Mouse (Mus musculus) adrenal gland, postnatal 14 days (tissue): ENCODE measurements around the gene Cuedc1. TPM values are rescaled to one million over a fixed set of nuclear protein-coding genes. Genes with fewer than 3 reads are reported as not detected.

Source experiments
- DNase-seq: peaks from one replicate; pipeline ENCODE4 v3.0.0; 2021; ENCODE audit warnings: mixed read lengths
- total RNA-seq: library from RNA; stranded (reverse); gene quantifications from 2 replicates; pipeline ENCODE4 v1.2.3, GENCODE M21; 2021

Cuedc1 gene
- total RNA-seq, 1 experiment from 2014 or later = 37.9 TPM

DNA sequence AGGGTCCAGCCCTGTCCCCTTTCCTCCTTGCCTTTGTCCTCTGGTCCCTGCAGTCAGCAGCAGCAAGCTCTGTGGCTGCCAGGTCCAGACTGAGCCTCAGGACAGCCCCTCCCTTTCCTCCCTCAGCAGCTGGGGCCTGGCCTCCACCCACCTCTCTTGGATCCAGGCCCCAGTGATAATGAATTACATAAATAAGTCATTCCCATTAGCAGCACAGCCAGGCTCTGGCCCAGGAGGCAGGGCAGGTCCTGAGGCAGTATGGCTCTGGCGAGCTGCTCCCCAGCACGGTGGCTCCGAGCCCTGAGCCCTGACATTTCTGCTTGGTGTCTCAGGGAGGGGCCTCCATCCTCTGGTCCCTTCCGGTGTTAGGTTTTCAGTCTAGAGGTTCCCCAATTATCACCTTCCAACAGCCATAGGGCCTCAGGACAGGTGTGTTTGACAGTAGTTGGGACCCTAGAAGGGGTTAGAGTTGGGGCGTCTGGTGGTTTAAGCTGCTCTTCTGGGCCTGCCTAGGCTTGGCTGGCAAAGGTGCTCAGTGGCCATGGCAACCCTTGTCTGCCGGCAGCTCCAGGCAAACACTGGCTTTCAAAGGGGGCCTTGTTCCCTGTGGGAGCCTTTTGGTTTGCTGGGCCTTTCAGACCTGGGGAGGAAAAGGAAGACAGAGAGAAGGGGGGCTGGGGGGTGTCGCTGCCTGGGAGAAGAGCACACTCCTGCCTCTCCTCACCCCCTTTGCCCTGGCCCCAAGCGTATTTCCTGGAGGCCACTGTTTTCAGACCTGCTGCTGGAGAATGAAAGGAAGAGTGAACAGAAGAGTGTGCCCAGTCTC, 21.2 kb downstream of the Cuedc1 start:
- peak; percentile 82 for DNase-seq

- DNase-seq = peak; percentile 60
Observed at GRCm38 (mm10) chr11:88122545-88122944, 24.7 kb downstream of the Cuedc1 start.

DNA sequence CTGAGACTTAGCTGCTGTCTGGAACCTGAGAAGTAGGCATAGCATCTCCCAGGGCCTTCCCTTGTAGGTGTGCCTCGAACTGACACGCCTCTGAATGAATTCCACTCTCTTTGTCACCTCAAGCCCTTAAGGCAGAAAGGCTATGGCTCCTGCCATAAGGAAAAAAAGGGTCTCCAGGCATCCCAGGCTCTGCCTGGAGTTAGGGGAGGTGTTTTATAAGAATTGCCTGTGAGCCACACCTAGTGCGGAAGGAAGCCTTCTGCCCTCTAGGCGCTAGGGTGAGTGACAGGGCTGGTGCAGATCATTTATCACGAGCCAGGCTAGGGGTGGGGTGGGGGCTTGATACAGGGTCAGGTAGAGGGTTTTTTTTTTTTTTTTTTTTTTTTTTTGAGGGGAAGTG, 25.2 kb downstream of the Cuedc1 start:
- DNase-seq = no peak

GRCm38 (mm10) chr11:88123731-88124130, 25.9 kb downstream of the Cuedc1 start:
- no peak for DNase-seq

DNA sequence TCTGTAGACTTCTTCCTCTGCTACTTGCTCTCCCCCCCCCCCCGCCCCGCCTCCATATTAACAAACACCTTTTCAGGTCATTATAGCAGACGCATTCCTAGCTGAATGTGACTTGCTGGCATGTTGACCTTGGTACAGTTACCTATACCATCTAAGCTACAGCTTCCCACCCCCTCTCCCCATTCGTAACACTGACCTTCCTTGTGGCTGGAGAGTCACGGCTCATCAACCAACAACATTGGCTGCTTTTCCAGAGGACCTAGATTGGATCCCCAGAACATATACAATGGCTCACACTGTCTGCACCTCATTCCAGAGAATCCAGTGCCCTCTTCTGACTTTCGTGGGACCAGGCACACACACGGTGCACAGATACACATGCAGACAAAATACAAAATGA, 27.6 kb downstream of the Cuedc1 start:
- DNase-seq = no peak

DNA sequence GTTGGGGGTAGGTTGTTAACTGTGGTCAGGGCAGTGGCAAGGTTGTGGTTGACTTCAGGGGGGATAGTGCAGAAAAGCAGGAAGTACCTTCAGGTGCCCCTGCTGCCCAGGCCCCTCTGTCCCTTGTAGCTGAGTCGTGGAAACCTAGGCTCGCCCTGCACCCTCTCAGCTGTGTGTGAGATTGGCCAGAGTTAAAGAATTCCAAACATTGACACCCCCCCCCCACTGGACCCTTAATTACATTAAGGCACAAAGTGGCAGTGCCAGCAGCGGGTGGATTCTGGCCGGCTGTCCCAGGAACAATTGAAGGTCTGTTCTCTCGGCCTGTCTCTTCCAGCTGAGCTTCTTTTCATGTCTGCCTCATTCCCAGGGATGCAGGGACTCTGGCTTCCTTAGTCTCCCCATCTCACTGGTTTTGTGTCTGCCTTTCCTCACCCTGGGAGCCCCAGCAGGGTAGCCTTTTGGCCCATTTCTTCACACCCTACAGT, 28.5 kb downstream of the Cuedc1 start:
- DNase-seq = no peak

GRCm38 (mm10) chr11:88128461-88128860, 30.6 kb downstream of the Cuedc1 start:
- DNase-seq = no peak

GRCm38 (mm10) chr11:88129281-88129680, 31.4 kb downstream of the Cuedc1 start:
- no peak for DNase-seq

- DNase-seq = no peak
Observed at GRCm38 (mm10) chr11:88129935-88130334, 32.1 kb downstream of the Cuedc1 start.

DNA sequence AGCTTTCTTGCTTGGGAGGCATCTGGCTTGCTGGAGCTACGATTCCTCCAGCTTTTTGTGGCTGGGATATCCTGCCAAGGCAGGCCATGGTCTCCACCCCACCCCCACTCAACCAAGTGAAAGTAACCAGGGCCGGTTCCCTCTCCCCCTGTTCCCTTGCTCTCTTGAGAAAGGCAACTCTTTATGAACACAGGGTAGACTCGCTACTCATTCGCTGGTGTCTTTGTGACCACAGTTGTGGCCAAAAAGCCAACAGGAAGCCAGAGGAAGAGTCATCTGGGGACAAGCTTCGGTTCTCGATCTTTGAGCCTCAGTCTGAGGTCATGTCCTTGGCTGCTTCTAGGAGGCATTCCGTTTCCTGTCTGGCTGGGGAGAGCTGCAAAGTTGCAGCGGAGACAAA, 34.0 kb downstream of the Cuedc1 start:
- peak; percentile 79 for DNase-seq

GRCm38 (mm10) chr11:88135218-88135617, 37.4 kb downstream of the Cuedc1 start:
- DNase-seq = no peak

- DNase-seq = no peak
Observed at GRCm38 (mm10) chr11:88137814-88138425, 40.1 kb downstream of the Cuedc1 start.

- DNase-seq = peak; percentile 65
Observed at GRCm38 (mm10) chr11:88139256-88139861, 41.5 kb downstream of the Cuedc1 start.

DNA sequence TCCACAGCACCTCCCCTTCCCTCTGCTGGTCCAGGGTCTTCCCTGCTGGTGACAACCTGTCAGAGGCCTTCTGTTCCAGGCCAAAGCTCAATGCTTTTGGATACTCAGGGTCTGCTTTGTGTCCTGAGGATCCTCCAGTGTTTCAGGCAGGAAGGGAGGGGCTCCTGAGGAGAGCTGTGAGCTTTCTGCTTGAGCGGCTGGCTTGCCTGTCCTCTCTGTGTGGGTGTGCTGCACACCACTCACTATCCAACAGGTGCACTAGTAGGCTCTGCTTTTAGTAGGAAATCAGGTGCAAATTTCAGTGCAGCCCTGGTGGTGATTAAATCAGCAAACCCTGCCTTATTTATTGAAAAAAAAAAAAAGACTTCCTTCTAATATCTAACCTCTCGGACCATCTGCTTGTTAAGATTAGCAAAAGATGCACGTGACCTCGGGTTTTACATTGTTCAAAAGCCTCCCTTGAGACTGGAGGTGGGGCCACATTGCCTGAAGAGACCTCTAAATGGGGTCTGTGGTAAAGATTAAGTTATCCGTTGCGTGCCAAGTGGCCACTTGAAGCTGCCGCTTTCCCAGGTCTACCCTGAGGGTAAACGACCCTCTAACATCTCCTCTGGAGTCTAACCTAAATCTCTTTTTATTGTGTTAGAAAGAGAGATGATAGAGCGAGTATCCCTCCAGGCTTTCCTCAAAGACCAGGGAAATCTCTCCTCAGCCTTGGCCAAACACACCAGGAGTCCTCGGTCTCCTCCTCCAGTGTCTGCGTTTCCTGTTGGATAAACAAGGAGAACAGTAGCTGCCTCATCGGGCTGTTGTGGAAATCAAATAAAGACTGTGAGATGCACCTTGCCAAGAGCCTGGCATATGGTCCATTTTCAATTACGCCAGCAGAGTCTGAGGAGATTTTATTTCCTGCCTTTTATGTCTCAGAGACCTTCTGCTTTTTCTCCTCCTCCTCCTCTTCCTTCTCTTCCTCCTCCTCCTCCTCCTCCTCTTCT, 42.5 kb downstream of the Cuedc1 start:
- DNase-seq = no peak

DNA sequence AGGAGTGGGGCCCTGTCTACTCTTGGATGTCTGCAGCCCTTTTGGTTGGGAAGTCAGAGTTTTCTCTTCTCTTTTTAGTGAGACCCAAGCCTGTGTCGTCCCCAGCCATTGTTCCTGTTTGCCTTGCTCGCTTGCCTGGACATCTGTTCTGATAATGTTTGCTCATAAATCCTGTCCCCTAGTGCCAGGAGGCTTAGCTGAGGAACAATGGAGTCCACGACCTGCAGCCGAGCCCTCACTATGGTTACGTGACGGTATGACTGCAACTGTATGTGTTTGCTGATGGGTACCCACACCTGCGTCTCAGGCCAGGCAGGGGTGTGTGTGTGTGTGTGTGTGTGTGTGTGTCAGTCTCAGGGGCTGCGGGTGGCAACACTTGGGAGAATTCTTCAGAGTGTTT, 44.5 kb downstream of the Cuedc1 start:
- DNase-seq = no peak

DNA sequence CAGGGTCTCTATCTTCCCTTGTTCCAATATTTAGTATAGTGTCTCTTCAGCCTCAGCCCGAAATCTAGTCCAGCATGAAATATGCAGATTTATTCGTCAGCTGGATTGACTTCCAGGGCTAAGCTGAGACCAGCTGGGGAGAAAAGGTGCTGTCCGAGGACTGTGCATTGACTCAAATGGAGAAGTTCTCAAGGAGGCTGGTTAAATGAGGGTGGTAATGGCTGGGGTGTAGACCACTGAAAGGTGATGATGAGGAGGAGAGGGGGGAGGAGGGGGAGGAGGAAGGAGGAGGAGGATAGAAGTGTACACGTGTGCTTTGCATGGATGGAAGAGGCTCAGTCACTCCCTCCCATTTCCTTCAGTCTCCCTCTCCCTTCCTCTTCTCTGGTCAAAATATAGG, 46.2 kb downstream of the Cuedc1 start:
- DNase-seq = no peak

DNA sequence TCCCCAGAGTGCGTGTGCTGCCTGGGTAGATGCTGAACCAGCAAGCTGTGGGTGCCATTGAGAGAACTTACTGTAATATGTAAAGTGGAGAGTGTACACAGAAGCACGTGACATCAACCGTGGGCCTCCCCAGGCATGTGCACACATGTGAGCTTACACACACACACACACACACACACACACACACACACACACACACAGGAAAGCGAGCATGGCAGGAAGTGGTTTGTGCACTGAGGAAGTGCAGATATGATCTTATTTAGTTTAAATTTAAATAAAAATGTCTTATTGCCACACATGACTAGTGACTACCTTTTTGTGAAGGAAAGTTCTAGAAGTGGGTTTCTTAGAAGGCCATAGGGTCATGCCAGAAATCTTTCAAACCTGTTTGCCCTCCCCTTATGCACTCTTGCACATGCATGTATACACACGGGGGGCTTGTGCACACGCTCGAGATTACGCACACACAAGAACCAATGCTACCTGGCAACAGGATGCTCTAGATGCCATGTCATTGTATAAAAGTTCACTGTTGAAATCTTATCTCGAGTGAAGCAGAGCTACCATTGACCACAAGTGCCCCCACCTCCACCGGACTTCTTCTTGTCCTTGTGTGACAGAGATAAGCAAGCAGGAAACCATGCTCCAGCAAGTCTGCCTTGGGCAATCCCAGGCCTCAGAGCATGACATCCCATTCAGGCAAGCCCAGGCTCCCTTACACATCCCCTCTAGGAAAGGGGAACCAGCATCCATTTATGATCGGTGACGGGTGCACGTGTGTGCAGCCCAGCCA, 47.6 kb downstream of the Cuedc1 start:
- DNase-seq = no peak

GRCm38 (mm10) chr11:88146264-88147060, 48.6 kb downstream of the Cuedc1 start:
- DNase-seq = no peak

DNA sequence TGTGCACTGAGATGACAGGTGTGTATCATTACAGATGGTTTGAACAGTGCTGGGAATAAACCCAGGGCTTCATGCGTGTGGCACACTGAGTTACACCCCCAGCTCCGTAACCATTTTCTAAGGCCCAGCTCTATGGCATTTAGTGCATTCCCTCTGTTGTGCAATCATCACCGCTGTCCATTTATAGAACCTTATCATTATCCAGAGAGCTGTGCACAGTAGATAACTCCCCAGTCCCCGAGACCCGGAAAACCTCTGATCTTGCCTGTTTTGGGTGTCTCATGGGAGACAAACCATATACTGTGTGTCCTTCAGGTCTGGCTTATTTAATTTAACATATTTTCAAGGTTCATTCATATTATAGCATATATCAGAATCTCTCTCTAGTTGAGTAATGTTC, 49.5 kb downstream of the Cuedc1 start:
- no peak for DNase-seq

DNA sequence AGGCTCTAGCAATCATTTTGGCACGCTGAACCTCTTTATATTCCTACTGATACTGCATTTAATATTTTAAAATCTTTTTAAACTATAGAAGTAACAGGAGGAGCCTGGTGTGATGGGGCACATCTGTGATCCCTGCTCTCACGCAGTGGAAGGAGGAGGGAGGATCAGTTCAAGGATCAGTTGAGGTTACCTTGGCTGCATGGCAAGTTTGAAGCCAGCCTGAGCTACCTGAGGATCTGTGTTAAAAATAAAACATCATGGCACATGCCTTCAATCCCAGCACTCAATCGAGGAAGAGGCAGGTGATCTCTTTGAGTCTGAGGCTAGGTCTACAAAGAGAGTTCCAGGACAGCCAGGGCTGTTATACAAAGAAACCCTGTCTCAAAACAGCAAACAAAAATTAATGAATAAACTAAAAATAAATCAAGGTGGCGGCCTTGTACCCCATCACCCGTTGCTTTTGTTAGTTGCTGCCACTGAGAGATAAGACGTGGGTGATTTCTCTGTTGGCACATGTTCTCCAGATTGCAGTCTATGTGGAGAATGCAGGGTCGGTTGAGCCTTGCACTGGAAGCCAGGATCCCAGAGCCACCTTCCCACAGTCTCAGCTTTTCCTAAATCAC, 50.3 kb downstream of the Cuedc1 start:
- no peak for DNase-seq
